In genomic region chr9:116088912-116089311, GRCm38 (mm10) we compare ENCODE assay signal across 9 mouse cellular contexts.
A peak's percentile ranks its signal among the peaks of the same experiment; 100 is the strongest.
DNase-seq lines count a peak whose midpoint lies in the region; ATAC-seq and TF ChIP-seq lines count a peak whose summit lies in the region.
"Had no signal": no experiment of that assay in that cellular context is flagged by ENCODE, and none has a peak within 500 bp of the region (broad histone marks: within the 10 kb centered on the region; RNA-seq: fewer than 3 reads in every experiment).

No protein-coding gene starts in this region.

- no peak overlapping the region for H3K4me3 ChIP-seq in forebrain, postnatal 0 days (ENCODE audit: low read depth, low read length)
- H3K4me3 ChIP-seq in forebrain, embryonic 14.5 days (ENCODE audit: low read depth, low read length): no peak overlapping the region
- no peak overlapping the region for H3K4me3 ChIP-seq in lung, adult 2 months (replicated peaks; ENCODE audit: extremely low read depth, low read depth, low read length)
- no peak overlapping the region for H3K4me3 ChIP-seq in bone marrow macrophage, adult 2 months (ENCODE audit: insufficient read depth, low read length)
- no peak overlapping the region for H3K4me3 ChIP-seq in forebrain, embryonic 15.5 days
- H3K4me3 ChIP-seq in midbrain, embryonic 14.5 days (replicated peaks; ENCODE audit: low read depth, low read length): no peak overlapping the region

- DNase-seq in forebrain, postnatal 0 days: no peak
- no peak for DNase-seq in forebrain, embryonic 14.5 days (ENCODE audit: low spot score)
- DNase-seq in lung, adult 2 months: no peak
- no peak for DNase-seq in lung, adult 18-20 months
- peak; percentile 76 for DNase-seq in thymus, postnatal 14 days
- no peak for DNase-seq in midbrain, embryonic 14.5 days
- DNase-seq: cerebellum, adult 2 months had no signal

- WGBS in forebrain, postnatal 0 days: 80% methylated on average over 9 of the region's 9 CpGs
- 84% methylated on average over 9 of the region's 9 CpGs for WGBS in forebrain, embryonic 14.5 days
- WGBS in lung, adult 2 months: 88% methylated on average over 9 of the region's 9 CpGs
- 82% methylated on average over 9 of the region's 9 CpGs for WGBS in forebrain, embryonic 15.5 days
- 89% methylated on average over 9 of the region's 9 CpGs for WGBS in midbrain, embryonic 14.5 days

- no peaks in the 10 kb centered on the region for H3K9me3 ChIP-seq in forebrain, postnatal 0 days (ENCODE audit: low read length)
- H3K9me3 ChIP-seq in forebrain, embryonic 14.5 days (replicated peaks; ENCODE audit: control insufficient read depth, low read length): no peaks in the 10 kb centered on the region
- H3K9me3 ChIP-seq in forebrain, embryonic 15.5 days: no peaks in the 10 kb centered on the region
- no peaks in the 10 kb centered on the region for H3K9me3 ChIP-seq in midbrain, embryonic 14.5 days (ENCODE audit: control insufficient read depth, low read length)

- H3K27me3 ChIP-seq in forebrain, postnatal 0 days (ENCODE audit: insufficient read depth, low read length): no peaks in the 10 kb centered on the region
- H3K27me3 ChIP-seq in forebrain, embryonic 14.5 days (replicated peaks; ENCODE audit: control insufficient read depth, insufficient read depth, low read length): no peaks in the 10 kb centered on the region
- H3K27me3 ChIP-seq in forebrain, embryonic 15.5 days: no peaks in the 10 kb centered on the region
- no peaks in the 10 kb centered on the region for H3K27me3 ChIP-seq in midbrain, embryonic 14.5 days (ENCODE audit: control insufficient read depth, insufficient read depth, low read length)

- no peak for ATAC-seq in forebrain, postnatal 0 days
- ATAC-seq in forebrain, embryonic 14.5 days: no peak
- ATAC-seq in forebrain, embryonic 15.5 days (replicated peaks): no peak
- ATAC-seq in midbrain, embryonic 14.5 days (ENCODE audit: low FRiP score, low TSS enrichment): no peak

- no peaks in the 10 kb centered on the region for H3K36me3 ChIP-seq in forebrain, postnatal 0 days (ENCODE audit: insufficient read depth)
- H3K36me3 ChIP-seq in forebrain, embryonic 14.5 days (ENCODE audit: control insufficient read depth, insufficient read depth, low read length): no peaks in the 10 kb centered on the region
- no peaks in the 10 kb centered on the region for H3K36me3 ChIP-seq in forebrain, embryonic 15.5 days
- no peaks in the 10 kb centered on the region for H3K36me3 ChIP-seq in midbrain, embryonic 14.5 days (ENCODE audit: control insufficient read depth, insufficient read depth, low read length)

- TF ChIP-seq CTCF in forebrain, postnatal 0 days (IDR thresholded peaks at IDR 0.05; ENCODE audit: low read depth): peak; percentile 9; the same call in 1 of the 2 replicates
- peak; percentile 48 for TF ChIP-seq CTCF in lung, adult 2 months (IDR thresholded peaks at IDR 0.05; ENCODE audit: insufficient read depth, low read length)
- TF ChIP-seq CTCF in bone marrow macrophage, adult 2 months (IDR thresholded peaks at IDR 0.05; ENCODE audit: low read depth, low read length): 0 out of 2 replicates have a peak, but pooled peaks have one; percentile 18

- H3K9ac ChIP-seq in forebrain, postnatal 0 days: no peak overlapping the region
- H3K9ac ChIP-seq in forebrain, embryonic 14.5 days (ENCODE audit: low read length): no peak overlapping the region
- H3K9ac ChIP-seq in forebrain, embryonic 15.5 days (replicated peaks): no peak overlapping the region
- H3K9ac ChIP-seq in midbrain, embryonic 14.5 days (replicated peaks; ENCODE audit: low read length): no peak overlapping the region

- H3K27ac ChIP-seq in forebrain, postnatal 0 days (ENCODE audit: low read depth, low read length): no peak overlapping the region
- no peak overlapping the region for H3K27ac ChIP-seq in forebrain, embryonic 14.5 days (ENCODE audit: low read depth, low read length)
- no peak overlapping the region for H3K27ac ChIP-seq in bone marrow macrophage, adult 2 months (ENCODE audit: insufficient read depth, low read depth, low read length)
- H3K27ac ChIP-seq in forebrain, embryonic 15.5 days (replicated peaks): no peak overlapping the region
- no peak overlapping the region for H3K27ac ChIP-seq in midbrain, embryonic 14.5 days (replicated peaks; ENCODE audit: low read depth, low read length)

- no peak overlapping the region for H3K4me2 ChIP-seq in forebrain, postnatal 0 days (ENCODE audit: low read depth)
- H3K4me2 ChIP-seq in forebrain, embryonic 14.5 days (ENCODE audit: low read length): no peak overlapping the region
- H3K4me2 ChIP-seq in forebrain, embryonic 15.5 days (replicated peaks): no peak overlapping the region
- no peak overlapping the region for H3K4me2 ChIP-seq in midbrain, embryonic 14.5 days (ENCODE audit: low read length)

- no peak for TF ChIP-seq POLR2A in lung, adult 2 months (IDR thresholded peaks at IDR 0.05; ENCODE audit: borderline replicate concordance, extremely low read depth, low read depth, low read length)
- TF ChIP-seq POLR2A in bone marrow macrophage, adult 2 months (IDR thresholded peaks at IDR 0.05; ENCODE audit: borderline replicate concordance, low read depth, low read length): no peak

- H3K4me1 ChIP-seq in forebrain, postnatal 0 days (ENCODE audit: insufficient read depth): no peaks in the 10 kb centered on the region
- H3K4me1 ChIP-seq in forebrain, embryonic 14.5 days (ENCODE audit: control insufficient read depth, insufficient read depth, low read length): no peaks in the 10 kb centered on the region
- H3K4me1 ChIP-seq in lung, adult 2 months (ENCODE audit: control insufficient read depth, insufficient read depth, low read length): peaks cover 13% of the 10 kb centered on the region
- H3K4me1 ChIP-seq in bone marrow macrophage, adult 2 months (ENCODE audit: control insufficient read depth, insufficient read depth, low read length): peaks cover 26% of the 10 kb centered on the region
- H3K4me1 ChIP-seq in forebrain, embryonic 15.5 days: peaks cover under 1% of the 10 kb centered on the region; the same call in 1 of the 2 replicates
- H3K4me1 ChIP-seq in midbrain, embryonic 14.5 days (ENCODE audit: control insufficient read depth, insufficient read depth, low read length): no peaks in the 10 kb centered on the region
